Mouse (Mus musculus) thymus, postnatal 14 days (tissue): ENCODE measurements around the gene Ttc21a.
"Not testable (repeated sequence)": the region's sequence is repeated elsewhere in the genome, so short reads cannot be mapped to it uniquely, and the experiment has no call there.

ENCODE experiments used
- DNase-seq: peaks from one replicate; pipeline ENCODE4 v3.0.0; 2021

Gene Ttc21a

DNA sequence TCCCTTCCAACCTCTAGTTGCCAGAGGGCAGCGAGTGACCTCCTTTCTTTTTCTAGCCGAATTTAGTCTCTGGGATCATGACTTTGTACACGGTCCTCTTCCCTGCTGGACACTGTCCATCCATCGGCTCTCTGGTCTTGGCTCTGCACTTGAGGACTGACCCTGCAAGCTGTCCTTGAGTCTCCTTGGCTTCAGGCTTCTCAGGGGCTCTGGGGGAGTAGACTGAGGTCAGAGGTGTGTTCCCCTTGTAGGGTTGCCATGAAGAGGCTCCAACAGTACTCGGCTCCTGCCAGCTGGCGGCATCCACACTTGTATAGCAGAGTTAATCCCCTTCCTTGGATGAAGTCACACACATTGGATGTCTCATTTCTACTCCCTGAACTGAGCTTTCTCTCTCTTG, 62.2 kb downstream of the Ttc21a start:
- no peak for DNase-seq

- DNase-seq = no peak
Measured at GRCm38 (mm10) chr9:120000761-120001160, 63.4 kb downstream of the Ttc21a start.

DNA sequence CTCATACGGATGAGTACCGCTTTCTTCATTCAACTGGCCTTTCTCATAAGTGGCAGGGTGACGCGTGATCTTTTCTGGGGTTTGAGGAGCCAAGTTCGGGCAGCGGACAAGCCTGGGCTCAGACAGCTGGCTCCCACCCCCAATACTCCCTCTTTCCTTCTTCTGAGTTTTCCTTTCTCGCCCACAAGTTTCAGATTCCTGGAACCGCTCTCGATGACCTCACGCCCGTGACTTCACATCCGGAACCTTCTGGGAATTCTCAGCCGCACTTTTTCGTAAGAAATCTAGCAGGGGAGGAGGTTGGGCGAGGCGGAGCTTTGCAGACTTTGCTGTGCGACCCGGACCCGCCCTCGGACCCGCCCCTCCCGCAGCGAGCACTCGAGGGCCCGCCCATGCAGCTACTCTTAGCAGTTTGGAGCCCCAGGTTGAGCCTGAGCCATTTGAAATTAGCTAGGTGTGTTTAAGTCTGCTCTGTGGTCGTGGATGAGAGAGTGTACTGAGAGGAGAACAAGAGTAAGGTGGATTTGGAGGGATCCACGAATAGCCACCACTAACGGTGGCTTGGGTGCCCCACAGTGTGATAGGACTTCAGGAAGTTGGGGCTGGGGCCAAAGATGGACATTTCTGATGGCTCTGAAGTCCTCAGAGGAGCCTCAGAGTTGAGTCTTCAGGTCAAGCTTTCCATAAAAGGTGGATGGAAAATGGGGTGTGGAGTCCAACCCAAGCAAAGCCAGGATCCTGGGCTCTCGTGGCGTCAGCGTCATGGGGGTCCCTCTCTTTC, 64.7 kb downstream of the Ttc21a start:
- peak; percentile 86 for DNase-seq

GRCm38 (mm10) chr9:120002893-120003292, 65.5 kb downstream of the Ttc21a start:
- no peak for DNase-seq

GRCm38 (mm10) chr9:120005936-120006335, 68.5 kb downstream of the Ttc21a start:
- no peak for DNase-seq

DNA sequence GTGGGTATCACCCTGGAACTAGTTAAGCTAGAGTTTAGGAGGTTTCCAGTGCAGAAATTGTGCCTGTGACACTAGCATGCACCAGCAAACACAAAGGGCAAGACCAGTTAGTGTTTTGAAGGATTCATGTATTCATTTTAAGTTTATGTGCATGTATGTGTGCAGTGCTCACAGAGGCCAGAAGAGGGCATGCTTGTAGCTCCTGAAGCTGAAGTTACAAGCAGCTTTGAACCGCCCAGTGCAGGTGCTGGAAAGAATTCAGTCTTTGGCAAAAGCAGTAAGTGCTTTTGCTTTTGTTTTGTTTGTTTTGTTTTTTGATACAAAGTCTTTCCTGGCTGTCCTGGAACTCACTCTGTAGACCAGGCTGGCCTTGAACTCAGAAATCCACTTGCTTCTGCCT, 70.4 kb downstream of the Ttc21a start:
- DNase-seq = no peak

DNA sequence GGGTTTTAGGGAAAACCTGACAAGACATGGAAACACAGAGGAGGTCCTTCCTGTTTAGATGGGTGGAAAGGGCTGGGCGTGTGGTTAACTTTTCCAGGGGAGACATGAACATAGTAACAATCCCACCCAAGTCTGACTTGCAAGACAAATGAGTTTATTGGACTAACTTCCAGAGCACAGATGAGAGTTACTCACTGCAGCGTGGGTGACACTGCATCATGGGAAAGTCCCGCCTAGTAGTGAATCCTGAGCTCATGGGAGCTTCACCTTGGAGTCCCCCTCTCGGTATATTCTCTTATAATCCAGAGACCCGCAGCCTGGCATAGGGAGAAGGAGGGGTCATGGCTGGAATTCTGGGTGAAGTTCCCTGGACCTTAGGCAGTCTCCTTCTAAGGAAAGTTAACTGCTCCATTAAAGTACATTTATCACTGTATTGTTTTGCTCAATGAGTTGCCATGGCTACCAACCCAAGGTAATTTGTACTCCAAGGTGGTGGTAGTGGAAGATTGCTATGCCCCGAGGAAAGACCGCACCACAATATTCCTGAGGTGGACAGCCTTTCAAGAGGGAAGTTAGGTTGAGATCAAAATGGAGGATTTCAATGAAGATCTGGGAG, 71.9 kb downstream of the Ttc21a start:
- DNase-seq = no peak

GRCm38 (mm10) chr9:120009871-120010270, 72.5 kb downstream of the Ttc21a start:
- no peak for DNase-seq

- peak; percentile 98 for DNase-seq
Measured at GRCm38 (mm10) chr9:120010781-120011511, 73.5 kb downstream of the Ttc21a start.

DNA sequence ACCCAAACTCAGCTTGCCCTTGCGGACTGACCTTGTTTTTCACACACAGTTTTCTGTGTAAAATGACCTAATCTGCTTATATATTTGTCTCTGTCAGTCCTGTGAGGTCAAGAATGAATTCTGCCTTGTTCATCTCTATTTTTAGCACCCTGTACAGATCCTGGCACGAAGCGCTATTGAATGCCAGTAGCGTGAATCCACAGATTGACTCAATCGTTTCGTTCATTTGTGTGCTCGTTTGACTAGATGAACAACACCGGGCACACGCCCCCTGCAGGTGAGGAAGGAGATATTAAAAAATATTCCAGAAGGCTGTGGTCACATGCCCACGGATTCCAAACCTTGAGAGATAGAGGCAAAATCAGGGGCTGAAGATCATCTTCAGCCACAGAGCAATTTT, 74.1 kb downstream of the Ttc21a start:
- peak; percentile 73 for DNase-seq

DNA sequence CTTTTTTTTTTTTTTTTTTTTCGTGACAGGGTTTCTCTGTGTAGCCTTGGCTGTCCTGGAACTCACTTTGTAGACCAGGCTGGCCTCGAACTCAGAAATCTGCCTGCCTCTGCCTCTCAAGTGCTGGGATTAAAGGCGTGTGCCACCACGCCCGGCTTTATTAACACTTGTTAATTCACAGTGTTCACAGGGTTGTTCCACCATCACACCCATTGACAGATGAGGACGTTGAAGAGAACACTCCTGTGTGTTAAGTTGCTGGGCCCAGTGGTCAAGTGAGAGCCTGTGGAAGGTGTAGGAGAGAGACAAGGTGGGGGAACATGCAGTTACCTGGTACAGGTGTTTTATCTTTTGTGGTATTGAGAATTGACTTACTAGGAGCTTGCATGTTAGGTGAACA, 74.8 kb downstream of the Ttc21a start:
- DNase-seq = not testable (repeated sequence)

DNA sequence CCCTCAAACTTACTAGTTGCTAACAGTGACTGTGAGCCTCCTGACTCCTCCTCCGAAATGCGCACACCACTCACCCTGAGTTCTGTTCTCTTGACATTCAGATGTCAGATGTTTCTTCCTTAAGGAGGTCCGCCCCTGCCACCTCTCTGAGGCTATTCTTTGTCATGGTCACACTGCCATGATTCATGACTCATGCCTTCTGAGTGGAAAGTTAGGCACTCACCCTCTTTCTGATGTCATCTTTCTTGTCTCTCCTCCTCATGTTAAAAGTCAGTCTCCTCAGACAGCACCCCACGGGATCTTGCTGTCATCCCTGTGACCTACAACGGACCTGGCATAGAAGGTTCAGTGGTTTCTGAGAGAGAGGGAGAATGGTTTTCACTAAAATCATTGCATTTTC, 75.4 kb downstream of the Ttc21a start:
- DNase-seq = no peak

- DNase-seq = no peak
Measured at GRCm38 (mm10) chr9:120013251-120013820, 75.9 kb downstream of the Ttc21a start.

DNA sequence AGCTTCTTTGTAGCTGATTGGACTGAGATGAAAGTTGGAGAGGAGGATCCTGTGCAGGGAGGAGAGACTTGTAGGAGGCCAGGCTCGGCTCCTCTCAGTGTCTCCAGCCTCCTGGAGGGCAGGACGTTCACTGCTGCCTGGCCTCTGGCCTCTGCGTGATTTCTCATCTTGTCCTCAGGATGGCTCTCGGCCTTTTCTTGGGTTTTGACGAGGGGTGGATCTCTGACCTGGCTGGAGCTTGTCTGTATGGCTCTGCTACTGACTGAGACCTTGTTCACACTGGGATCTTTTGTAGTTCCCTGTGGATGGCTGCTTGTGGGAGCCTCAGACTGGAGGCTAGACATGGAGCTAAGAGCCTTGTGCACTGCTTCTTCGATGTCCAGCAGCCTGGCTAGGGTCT, 77.4 kb downstream of the Ttc21a start:
- no peak for DNase-seq

- no peak for DNase-seq
Measured at GRCm38 (mm10) chr9:120016956-120017355, 79.5 kb downstream of the Ttc21a start.
